ENCODE assay signal across 27 mouse cellular contexts in the genomic region with DNA sequence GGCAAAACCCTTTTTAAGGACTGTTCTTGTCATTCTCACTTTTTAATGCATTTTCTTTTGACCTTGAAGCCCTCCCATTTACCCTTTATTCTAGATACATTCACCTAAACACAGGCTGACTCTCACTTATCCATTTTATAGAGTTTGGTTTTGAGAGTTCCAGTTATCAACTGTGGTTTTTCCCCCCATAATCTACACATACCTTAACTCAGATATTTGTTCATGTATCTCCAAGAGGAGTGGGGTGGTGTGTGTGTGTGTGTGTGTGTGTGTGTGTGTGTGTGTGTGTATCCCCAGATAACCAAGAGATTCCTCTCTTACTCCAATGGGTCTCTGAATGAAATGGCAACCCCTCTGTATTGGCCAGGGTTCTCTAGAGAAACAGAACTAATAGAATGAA. TPM values are rescaled to one million over a fixed set of nuclear protein-coding genes. Genes with fewer than 3 reads are reported as not detected.
DNase-seq lines count a peak whose midpoint lies in the region; ATAC-seq and TF ChIP-seq lines count a peak whose summit lies in the region.
"Had no signal": no experiment of that assay in that cellular context is flagged by ENCODE, and none has a peak within 500 bp of the region (broad histone marks: within the 10 kb centered on the region; RNA-seq: fewer than 3 reads in every experiment).

No protein-coding gene starts in this region.

- H3K4me3 ChIP-seq in G1E (ENCODE audit: low read depth, low read length) = peak overlapping the region; percentile 50; the same call in 1 of the 2 replicates
- peak overlapping the region; percentile 32 for H3K4me3 ChIP-seq in liver, embryonic 15.5 days (replicated peaks)
- no peak overlapping the region for H3K4me3 ChIP-seq in small intestine, adult 2 months (ENCODE audit: low read depth, low read length)
- H3K4me3 ChIP-seq: embryonic facial prominence, embryonic 10.5 days; embryonic facial prominence, embryonic 15.5 days; forebrain, embryonic 10.5 days; gastrocnemius, adult 2 months; heart, adult 2 months; heart, embryonic 12.5 days; left cerebral cortex, adult 2 months; limb, embryonic 12.5 days; neural tube, embryonic 15.5 days had no signal

- H3K36me3 ChIP-seq in G1E (replicated peaks) = peaks cover 13% of the 10 kb centered on the region
- H3K36me3 ChIP-seq in liver, embryonic 15.5 days (replicated peaks) = no peaks in the 10 kb centered on the region
- no peaks in the 10 kb centered on the region for H3K36me3 ChIP-seq in small intestine, adult 2 months (ENCODE audit: control insufficient read depth, insufficient read depth, low read length)
- H3K36me3 ChIP-seq: embryonic facial prominence, embryonic 10.5 days; embryonic facial prominence, embryonic 15.5 days; forebrain, embryonic 10.5 days; heart, embryonic 12.5 days; limb, embryonic 12.5 days; neural tube, embryonic 15.5 days had no signal

- TF ChIP-seq CTCF in G1E (IDR thresholded peaks at IDR 0.05; ENCODE audit: low read depth, low read length) = no peak
- TF ChIP-seq CTCF in small intestine, adult 2 months (IDR thresholded peaks at IDR 0.05; ENCODE audit: extremely low read depth, insufficient read length, insufficient replicate concordance, low read depth, low read length) = no peak

- no peak for DNase-seq in G1E (ENCODE audit: low spot score)
- peak; percentile 20 for DNase-seq in c-Kit-positive CD71-positive TER-119-positive erythroid progenitor cells, embryonic 14.5 days (ENCODE audit: low spot score)
- no peak for DNase-seq in ovary, adult 18-20 months (ENCODE audit: low spot score)
- no peak for DNase-seq in right cerebral cortex, postnatal 14 days
- DNase-seq: adrenal gland, postnatal 36 days; cerebellum, adult 8-10 months; cerebellum, postnatal 25 days; gastrocnemius, adult 2 months; gastrocnemius, postnatal 36 days; heart, adult 2 months; heart, postnatal 4 days; kidney, postnatal 14 days; lung, adult 18-20 months; lung, postnatal 4 days; midbrain, embryonic 14.5 days had no signal

- peak overlapping the region; percentile 58 for H3K4me2 ChIP-seq in liver, embryonic 15.5 days
- H3K4me2 ChIP-seq: embryonic facial prominence, embryonic 15.5 days; heart, embryonic 12.5 days; hindbrain, embryonic 14.5 days; neural tube, embryonic 15.5 days had no signal

- no peak for TF ChIP-seq POLR2A in small intestine, adult 2 months (IDR thresholded peaks at IDR 0.05; ENCODE audit: low read depth, low read length)

- no peak overlapping the region for H3K9ac ChIP-seq in liver, embryonic 15.5 days
- H3K9ac ChIP-seq: embryonic facial prominence, embryonic 15.5 days; heart, embryonic 12.5 days; hindbrain, embryonic 14.5 days; limb, embryonic 12.5 days; neural tube, embryonic 15.5 days had no signal

- H3K9me3 ChIP-seq in G1E (replicated peaks) = peaks cover 4% of the 10 kb centered on the region
- no peaks in the 10 kb centered on the region for H3K9me3 ChIP-seq in liver, embryonic 15.5 days (replicated peaks)
- H3K9me3 ChIP-seq: embryonic facial prominence, embryonic 10.5 days; embryonic facial prominence, embryonic 15.5 days; forebrain, embryonic 10.5 days; heart, embryonic 12.5 days; limb, embryonic 12.5 days; neural tube, embryonic 15.5 days had no signal

- no peak for ATAC-seq in G1E (ENCODE audit: extremely low read depth, insufficient number of reproducible peaks, low FRiP score, poor library complexity, severe bottlenecking)
- no peak for ATAC-seq in liver, embryonic 15.5 days (ENCODE audit: insufficient read depth)
- ATAC-seq: forebrain, embryonic 16.5 days; lung, postnatal 0 days had no signal

- peaks cover 2% of the 10 kb centered on the region; the same call in 1 of the 2 replicates for H3K27me3 ChIP-seq in G1E (ENCODE audit: insufficient read depth, low read length)
- H3K27me3 ChIP-seq in liver, embryonic 15.5 days = no peaks in the 10 kb centered on the region
- H3K27me3 ChIP-seq in small intestine, adult 2 months (ENCODE audit: control insufficient read depth, insufficient read depth, low read length) = no peaks in the 10 kb centered on the region
- H3K27me3 ChIP-seq: embryonic facial prominence, embryonic 15.5 days; heart, embryonic 12.5 days; limb, embryonic 12.5 days; neural tube, embryonic 15.5 days had no signal

- peak overlapping the region; percentile 59 for H3K27ac ChIP-seq in liver, embryonic 15.5 days (replicated peaks)
- peak overlapping the region; percentile 41; the same call in 1 of the 2 replicates for H3K27ac ChIP-seq in small intestine, adult 2 months (ENCODE audit: insufficient read depth, low read depth, low read length)
- H3K27ac ChIP-seq: embryonic facial prominence, embryonic 10.5 days; embryonic facial prominence, embryonic 15.5 days; forebrain, embryonic 10.5 days; gastrocnemius, adult 2 months; heart, adult 2 months; hindbrain, embryonic 14.5 days; left cerebral cortex, adult 2 months; neural tube, embryonic 15.5 days had no signal

- peaks cover 53% of the 10 kb centered on the region for H3K4me1 ChIP-seq in G1E (ENCODE audit: insufficient read depth, low read depth, low read length)
- H3K4me1 ChIP-seq in liver, embryonic 15.5 days (replicated peaks) = peaks cover 34% of the 10 kb centered on the region
- peaks cover 2% of the 10 kb centered on the region for H3K4me1 ChIP-seq in small intestine, adult 2 months (ENCODE audit: control insufficient read depth, insufficient read depth, insufficient read length, low read length)
- H3K4me1 ChIP-seq: embryonic facial prominence, embryonic 15.5 days; neural tube, embryonic 15.5 days had no signal

RNA-seq across cellular contexts. Expression of a gene that starts 13.4 kb away (rescaled TPM):
- total RNA-seq in G1E (2014; fragmentation: Nextera tagmentation) (38.2 and 50.9 TPM in 2 replicates), G1E (2017) (36.2 and 37.6 TPM in 2 replicates)
- polyA plus RNA-seq in G1E (2012) = 2.9 and 3.7 TPM in 2 replicates
- polyA plus RNA-seq in liver, embryonic 15.5 days (2015; fragmentation: Nextera tagmentation; extraction: Ambion mirVana) = 5.3 and 5.9 TPM in 2 replicates
- polyA plus RNA-seq in small intestine, adult 2 months (2012; rRNA removed) = 3.8 and 7.7 TPM in 2 replicates
